Mouse (Mus musculus) thymus, postnatal 14 days (tissue): ENCODE measurements around the gene Tspan3.

ENCODE experiments used
- DNase-seq: peaks from one replicate; pipeline ENCODE4 v3.0.0; 2021

The Tspan3 gene

GRCm38 (mm10) chr9:56154572-56154971, 10.7 kb downstream of the Tspan3 start:
- DNase-seq, result no peak

- DNase-seq, result no peak
Observed at GRCm38 (mm10) chr9:56152482-56153007, 12.7 kb downstream of the Tspan3 start.

DNA sequence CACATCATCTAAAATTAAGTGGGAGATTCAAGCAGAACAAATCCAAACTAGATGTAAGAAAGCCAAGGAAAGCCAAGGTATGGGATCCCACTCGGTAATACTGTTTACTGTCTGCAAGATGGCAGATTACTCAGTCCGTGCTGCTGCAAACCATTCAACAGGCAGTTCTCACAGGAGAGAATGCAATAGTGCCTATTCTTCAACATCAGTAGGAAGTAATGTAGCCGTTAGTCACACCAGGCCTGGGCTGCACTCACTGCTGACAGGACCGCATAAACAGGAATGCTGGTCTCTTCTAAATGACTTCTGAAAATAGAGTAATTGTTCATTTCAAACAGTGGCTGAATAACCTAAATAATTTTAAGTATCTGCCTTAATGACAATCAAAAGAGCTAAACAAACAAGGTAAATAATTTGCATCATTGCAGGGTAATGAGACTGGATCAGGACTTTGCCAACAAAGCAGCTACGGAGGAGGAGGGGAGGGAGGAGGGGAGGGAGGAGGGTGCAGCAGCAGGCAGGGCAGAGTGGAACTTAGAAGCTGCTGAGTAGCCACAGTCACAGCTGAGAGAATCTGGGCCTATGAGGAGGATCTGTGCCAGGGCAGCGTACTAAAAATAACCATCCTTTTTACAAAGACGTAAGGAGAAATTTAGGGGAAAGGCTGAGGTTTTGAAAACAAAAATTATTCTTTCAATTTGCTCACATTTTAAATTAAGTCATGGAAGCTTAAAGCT, 13.4 kb downstream of the Tspan3 start:
- DNase-seq, result no peak

- DNase-seq, result peak; percentile 65
Observed at GRCm38 (mm10) chr9:56146326-56146923, 18.9 kb downstream of the Tspan3 start.

GRCm38 (mm10) chr9:56144366-56145003, 20.8 kb downstream of the Tspan3 start:
- no peak for DNase-seq

- no peak for DNase-seq
Observed at GRCm38 (mm10) chr9:56141776-56142175, 23.5 kb downstream of the Tspan3 start.

DNA sequence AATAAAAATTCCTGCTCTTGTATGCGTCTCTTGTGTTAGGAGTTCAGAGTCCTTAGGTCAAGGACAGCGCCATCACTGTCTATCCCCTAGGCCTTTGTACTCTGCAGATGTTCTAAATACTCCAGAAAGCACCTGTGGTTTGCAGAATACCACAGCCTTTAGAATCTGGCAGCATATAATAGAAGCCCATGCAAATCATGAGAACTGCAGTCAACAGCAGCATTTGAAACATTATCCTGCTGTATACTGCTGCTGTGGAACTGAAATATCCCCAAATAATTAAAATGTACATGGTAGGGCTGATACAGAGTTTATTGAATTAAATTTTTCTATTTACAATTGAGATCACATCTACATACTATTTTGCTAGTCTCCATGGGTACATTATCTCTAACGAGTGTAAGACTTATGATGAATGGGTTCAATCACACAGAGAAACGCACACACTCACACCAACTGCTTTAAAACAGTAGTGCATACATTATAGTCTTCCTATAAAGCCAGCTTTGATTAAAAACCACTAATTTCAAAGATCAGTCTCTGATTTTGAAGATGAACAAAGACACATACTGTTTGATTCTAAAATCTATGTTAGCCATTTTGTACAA, 29.6 kb downstream of the Tspan3 start:
- DNase-seq, result no peak

DNA sequence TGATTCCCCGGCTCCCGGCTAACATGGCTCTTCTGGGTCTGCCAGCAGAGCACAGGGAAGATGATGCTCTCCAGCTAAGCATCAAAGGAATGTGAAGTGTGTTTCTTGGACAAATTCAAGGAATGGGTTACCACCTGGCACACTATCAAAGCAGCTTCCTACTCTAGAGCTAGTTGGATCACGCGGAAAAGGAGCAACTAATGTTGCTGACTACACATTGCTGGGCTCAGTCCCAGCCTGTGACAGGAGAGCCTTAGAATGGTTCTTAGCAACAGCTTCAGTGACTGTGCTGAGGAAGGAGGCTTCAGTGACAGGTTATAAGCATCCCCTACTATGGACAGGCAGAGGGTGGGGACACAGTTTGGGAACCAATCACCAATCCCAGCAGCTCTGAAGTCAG, 30.7 kb downstream of the Tspan3 start:
- DNase-seq, result no peak

GRCm38 (mm10) chr9:56133970-56134369, 31.3 kb downstream of the Tspan3 start:
- no peak for DNase-seq

- DNase-seq, result no peak
Observed at GRCm38 (mm10) chr9:56131813-56132525, 33.3 kb downstream of the Tspan3 start.

DNA sequence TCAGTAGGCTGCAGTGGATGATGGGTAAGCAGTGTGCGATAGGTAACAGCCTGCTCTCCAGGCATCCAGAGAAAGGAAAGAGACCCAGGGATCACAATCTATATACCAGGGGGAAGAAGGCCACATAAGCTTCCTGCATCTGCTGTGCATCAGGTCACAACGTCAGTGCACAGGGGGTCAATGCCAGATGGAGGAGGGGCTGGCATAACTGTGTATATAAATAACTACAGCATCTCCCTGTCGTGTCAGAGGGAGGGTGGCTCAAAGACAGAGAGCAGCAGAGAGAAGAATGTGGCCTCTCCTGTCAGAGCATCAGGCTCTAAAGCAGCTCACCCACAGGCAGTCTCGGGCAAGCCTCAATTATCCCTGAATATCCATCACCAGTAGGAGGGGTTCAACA, 34.7 kb downstream of the Tspan3 start:
- no peak for DNase-seq

- no peak for DNase-seq
Observed at GRCm38 (mm10) chr9:56129951-56130350, 35.3 kb downstream of the Tspan3 start.

DNA sequence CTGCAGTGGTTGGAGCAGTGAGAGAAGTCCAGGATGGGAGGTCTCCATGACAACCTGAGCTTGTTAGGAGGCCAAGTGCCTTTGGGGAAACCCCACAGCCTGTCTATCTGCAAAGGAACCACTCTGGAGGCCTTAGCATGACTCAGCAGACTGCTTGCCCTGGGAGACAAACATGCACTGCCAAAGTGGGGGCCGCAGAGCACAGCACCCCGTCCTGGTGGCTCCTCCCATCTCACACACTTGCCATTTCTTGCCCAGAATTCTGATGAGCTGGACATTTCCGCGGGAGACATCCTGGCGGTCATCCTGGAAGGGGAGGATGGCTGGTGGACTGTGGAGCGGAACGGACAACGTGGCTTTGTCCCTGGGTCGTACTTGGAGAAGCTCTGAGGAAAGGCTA, 36.9 kb downstream of the Tspan3 start:
- no peak for DNase-seq

DNA sequence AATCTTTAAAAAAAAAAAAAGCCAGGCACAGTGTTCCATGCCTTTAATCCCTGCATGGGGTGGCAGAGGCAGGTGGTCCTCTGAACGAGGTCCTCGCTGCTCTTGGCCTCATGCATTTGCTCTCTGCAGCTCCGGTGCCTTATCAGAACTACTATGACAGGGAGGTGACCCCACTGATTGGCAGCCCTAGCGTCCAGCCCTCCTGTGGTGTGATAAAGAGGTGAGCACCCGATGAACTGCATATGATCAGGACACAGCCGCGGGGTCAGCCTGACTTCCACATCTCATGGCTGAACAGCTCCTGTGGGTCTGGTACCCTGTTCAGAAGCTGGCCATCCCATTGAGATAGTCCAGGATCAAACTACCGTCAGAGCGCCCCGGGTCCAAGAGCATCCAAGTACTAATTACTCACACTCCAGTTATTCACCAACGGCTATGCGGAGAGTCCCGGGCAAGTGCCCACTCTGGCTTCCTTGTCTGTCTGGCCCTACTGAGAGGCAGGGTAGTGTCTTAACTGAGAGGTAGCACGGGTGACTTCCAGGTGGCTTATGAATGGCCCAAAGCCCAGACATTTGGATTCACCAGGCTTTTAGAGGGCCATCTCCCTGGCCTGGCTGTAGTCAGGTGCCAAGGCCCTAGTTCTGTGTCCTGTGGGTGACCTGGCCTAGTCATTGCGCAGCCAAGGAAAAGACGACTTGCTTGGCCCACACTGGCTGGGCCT, 38.7 kb downstream of the Tspan3 start:
- DNase-seq, result no peak

GRCm38 (mm10) chr9:56124561-56124960, 40.7 kb downstream of the Tspan3 start:
- DNase-seq, result no peak

DNA sequence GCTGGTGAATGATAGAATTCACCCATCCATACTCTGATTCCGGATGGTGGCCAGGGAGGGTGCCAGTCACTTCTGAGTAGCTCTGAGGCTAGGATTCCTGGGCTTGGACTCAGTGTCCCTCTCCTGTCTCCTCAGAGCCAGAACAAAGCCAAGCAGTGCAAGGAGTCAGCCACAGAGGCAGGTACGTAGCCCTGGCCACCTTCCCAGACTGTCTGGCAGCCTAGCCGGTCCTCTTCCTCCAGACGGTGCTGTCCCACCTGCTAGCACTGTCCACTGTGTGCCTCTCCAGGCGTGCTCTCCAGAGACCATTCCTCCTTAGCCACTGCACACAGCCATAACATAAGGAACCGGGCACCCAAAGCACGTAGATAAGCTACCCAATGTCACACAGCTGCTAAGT, 41.7 kb downstream of the Tspan3 start:
- no peak for DNase-seq

DNA sequence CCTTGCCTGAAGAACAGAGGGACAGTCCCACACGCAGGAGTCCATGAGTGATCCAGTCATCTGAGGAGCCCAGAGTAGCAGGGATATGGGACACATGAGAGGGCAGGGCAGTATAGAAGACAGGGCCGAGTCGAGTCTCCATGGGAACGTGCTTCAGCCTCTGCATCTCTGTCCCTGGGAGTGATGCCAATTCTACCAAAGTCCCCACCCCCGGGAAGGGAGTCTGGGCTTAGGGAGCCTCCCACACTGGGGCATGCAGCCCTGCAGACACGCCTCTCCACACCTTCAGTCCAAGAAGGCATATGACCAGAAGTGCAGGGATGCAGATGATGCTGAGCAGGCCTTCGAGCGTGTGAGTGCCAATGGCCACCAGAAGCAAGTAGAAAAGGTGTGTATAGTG, 42.3 kb downstream of the Tspan3 start:
- no peak for DNase-seq

GRCm38 (mm10) chr9:56121097-56121496, 44.2 kb downstream of the Tspan3 start:
- peak; percentile 55 for DNase-seq

DNA sequence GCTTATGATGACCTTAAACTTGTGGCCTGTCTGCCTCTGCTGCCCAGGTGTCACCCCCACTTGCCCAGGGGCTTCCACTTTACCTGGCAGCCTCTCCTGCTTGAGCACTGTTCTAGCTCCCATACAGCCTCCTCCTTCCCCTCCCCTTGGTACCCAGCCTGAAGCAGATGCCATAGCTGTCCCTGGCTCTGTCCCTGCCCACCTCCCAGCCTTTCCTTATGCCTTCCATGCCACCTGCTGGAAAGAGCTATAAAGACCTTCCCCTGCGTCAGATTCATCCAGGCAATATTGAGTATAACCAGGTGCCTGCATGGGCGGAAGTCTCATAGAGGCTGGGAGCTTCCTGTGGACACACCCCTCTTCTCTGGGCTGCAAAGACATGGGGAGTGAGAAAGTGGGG, 45.6 kb downstream of the Tspan3 start:
- no peak for DNase-seq

- peak; percentile 78 for DNase-seq
Observed at GRCm38 (mm10) chr9:56118582-56118981, 46.7 kb downstream of the Tspan3 start.

DNA sequence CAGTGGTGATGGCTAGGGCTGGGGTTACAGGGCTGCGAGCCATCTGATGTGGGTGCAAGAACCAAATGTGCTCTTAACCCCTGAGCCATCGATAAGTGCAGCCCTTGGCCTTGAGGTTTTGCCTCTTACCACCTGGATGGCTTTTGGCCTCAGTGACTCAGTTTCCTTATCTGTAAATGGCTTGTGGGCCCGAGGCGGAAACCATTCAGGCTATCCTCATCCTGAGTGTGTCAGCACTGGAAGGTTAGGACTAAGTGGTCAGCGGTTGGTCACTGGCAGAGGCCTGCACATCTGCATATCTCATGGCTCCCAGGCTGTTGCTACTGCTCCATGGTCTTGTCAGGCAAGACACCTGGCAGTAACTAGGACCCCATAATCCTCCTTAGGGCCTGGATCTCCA, 47.2 kb downstream of the Tspan3 start:
- DNase-seq, result no peak

DNA sequence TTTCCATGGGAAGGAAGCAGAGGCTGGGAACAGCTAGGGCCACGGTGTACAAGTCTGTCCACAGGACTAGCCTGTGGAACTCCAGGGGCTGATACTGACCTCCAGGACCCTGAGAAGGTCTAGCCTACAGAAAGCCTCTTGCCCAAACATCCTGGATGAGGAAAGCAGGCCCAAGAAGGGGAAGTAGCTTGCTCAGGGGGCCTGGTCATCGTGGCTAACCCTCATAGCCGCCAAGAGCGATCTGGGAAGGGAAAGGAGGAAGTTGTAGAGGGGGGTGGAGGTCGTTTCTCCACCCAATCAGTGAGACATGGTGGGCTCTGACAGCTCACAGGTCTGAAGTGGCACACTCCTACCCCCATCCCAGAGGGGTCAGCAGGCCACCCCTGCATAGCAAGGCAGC, 57.1 kb downstream of the Tspan3 start:
- no peak for DNase-seq
